ENCODE assay signal across 12 mouse cellular contexts in the genomic region with DNA sequence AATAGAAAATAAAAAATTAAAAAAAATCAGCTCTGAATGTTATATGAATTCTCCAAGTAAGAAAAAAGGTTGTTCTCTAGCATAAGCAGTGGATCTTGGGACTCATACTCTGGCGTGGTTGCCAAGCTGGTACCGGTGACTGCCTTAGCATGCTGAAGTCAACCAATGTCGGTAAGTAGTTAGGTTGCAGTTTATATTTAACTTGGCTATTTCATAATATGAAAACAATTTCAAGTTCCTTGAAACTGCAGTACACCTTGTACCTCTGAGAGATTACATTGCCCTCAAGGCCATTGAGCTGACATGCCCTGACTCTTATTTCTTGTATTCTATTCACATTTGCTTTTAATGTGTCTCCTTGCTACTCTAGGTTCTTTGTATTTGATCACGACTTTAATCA.
"Had no signal": no experiment of that assay in that cellular context is flagged by ENCODE, and none has a peak within 500 bp of the region (broad histone marks: within the 10 kb centered on the region; RNA-seq: fewer than 3 reads in every experiment).

No protein-coding gene starts in this region.

- H3K4me1 ChIP-seq: liver, embryonic 15.5 days; stomach, embryonic 15.5 days had no signal

- H3K4me3 ChIP-seq: limb, embryonic 12.5 days; liver, embryonic 15.5 days; lung, embryonic 15.5 days; midbrain, embryonic 13.5 days; stomach, embryonic 15.5 days had no signal

- H3K9ac ChIP-seq: limb, embryonic 12.5 days; liver, embryonic 15.5 days; lung, embryonic 15.5 days; midbrain, embryonic 13.5 days; stomach, embryonic 15.5 days had no signal

- ATAC-seq: hindbrain, embryonic 16.5 days; inflammation-experienced regulatory T-cells, adult 6 months; intestine, postnatal 0 days; midbrain, embryonic 13.5 days had no signal

- H3K4me2 ChIP-seq: limb, embryonic 12.5 days; liver, embryonic 15.5 days; lung, embryonic 15.5 days; midbrain, embryonic 13.5 days; stomach, embryonic 15.5 days had no signal

- DNase-seq: liver; right cerebral cortex, postnatal 14 days; thymus, adult 2 months; thymus, postnatal 25 days had no signal

- H3K36me3 ChIP-seq: limb, embryonic 12.5 days; liver, embryonic 15.5 days; lung, embryonic 15.5 days; midbrain, embryonic 13.5 days; stomach, embryonic 15.5 days had no signal

- H3K9me3 ChIP-seq: limb, embryonic 12.5 days; liver, embryonic 15.5 days; lung, embryonic 15.5 days; midbrain, embryonic 13.5 days; stomach, embryonic 15.5 days had no signal

- H3K27ac ChIP-seq: limb, embryonic 12.5 days; liver, embryonic 15.5 days; lung, embryonic 15.5 days; midbrain, embryonic 13.5 days; stomach, embryonic 15.5 days had no signal

- H3K27me3 ChIP-seq: limb, embryonic 12.5 days; liver, embryonic 15.5 days; lung, embryonic 15.5 days; midbrain, embryonic 13.5 days; stomach, embryonic 15.5 days had no signal
